Mouse (Mus musculus) neural tube, embryonic 15.5 days (tissue): Measurements from ENCODE around the gene Cdipt. TPM values are rescaled to one million over a fixed set of nuclear protein-coding genes. Genes with fewer than 3 reads are reported as not detected.
A peak's percentile ranks its signal among the peaks of the same experiment; 100 is the strongest.

Experiments
- ATAC-seq: fragments of 200-750 bp; cut with Nextera tagmentation; 2 replicates; pipeline ENCODE4 v1.8.0; 2017; ENCODE audit warnings: mild to moderate bottlenecking, moderate TSS enrichment, moderate library complexity; ENCODE audit not compliant: low FRiP score
- H3K27ac ChIP-seq: fragments of 300-500 bp; sonication (generic); replicated peaks from 2 replicates; pipeline ENCODE4 v1.5.1; 2015; ENCODE audit warnings: mild to moderate bottlenecking, inconsistent platforms
- H3K27me3 ChIP-seq: fragments of 300-500 bp; sonication (generic); replicated peaks from 2 replicates; pipeline ENCODE4 v1.6.1; 2015; ENCODE audit warnings: inconsistent platforms
- H3K36me3 ChIP-seq: fragments of 300-500 bp; sonication (generic); 2 replicates; pipeline ENCODE4 v1.6.1; 2015; ENCODE audit warnings: inconsistent platforms
- H3K4me1 ChIP-seq: fragments of 300-500 bp; sonication (generic); 2 replicates; pipeline ENCODE4 v1.6.1; 2015; ENCODE audit warnings: inconsistent platforms
- H3K4me2 ChIP-seq: fragments of 300-500 bp; sonication (generic); 2 replicates; pipeline ENCODE4 v1.6.1; 2015; ENCODE audit warnings: inconsistent platforms, mild to moderate bottlenecking, moderate library complexity
- H3K4me3 ChIP-seq: fragments of 300-500 bp; sonication (generic); replicated peaks from 2 replicates; pipeline ENCODE4 v1.5.1; 2015; ENCODE audit warnings: mild to moderate bottlenecking, inconsistent platforms
- H3K9ac ChIP-seq: fragments of 300-500 bp; sonication (generic); replicated peaks from 2 replicates; pipeline ENCODE4 v1.6.1; 2015; ENCODE audit warnings: mild to moderate bottlenecking, inconsistent platforms
- H3K9me3 ChIP-seq: fragments of 300-500 bp; sonication (generic); replicated peaks from 2 replicates; pipeline ENCODE4 v1.6.1; 2016; ENCODE audit warnings: inconsistent platforms
- WGBS: fragments of 180-500 bp; shearing (Covaris S2); methylation state at CpG from one replicate; pipeline ENCODE4 v1.1.7; 2015; ENCODE audit warnings: mixed read lengths; 5-methylcytosine and 5-hydroxymethylcytosine counted together
- polyA plus RNA-seq: library from polyadenylated mRNA; unstranded; fragments of >200 nt; fragmentation: Nextera tagmentation; extraction: Ambion mirVana; gene quantifications from 2 replicates; pipeline ENCODE4 v1.2.1, GENCODE M21; 2015

Cdipt gene
- polyA plus RNA-seq, 1 experiment from 2014 or later: 145 TPM

GRCm38 (mm10) chr7:127027885-127028284, 52.2 kb downstream of the Cdipt start:
- H3K9me3 ChIP-seq: no peaks in the 10 kb centered on the region
- no peaks in the 10 kb centered on the region for H3K27me3 ChIP-seq
- peak overlapping the region; percentile 90 for H3K4me2 ChIP-seq
- ATAC-seq: no peak; the same call in none of the 2 replicates
- H3K4me1 ChIP-seq: peaks cover 40% of the 10 kb centered on the region
- peak overlapping the region; percentile 60 for H3K9ac ChIP-seq
- WGBS: 54% methylated on average over 8 of the region's 8 CpGs
- H3K4me3 ChIP-seq: peak overlapping the region; percentile 65
- H3K36me3 ChIP-seq: peaks cover 12% of the 10 kb centered on the region
- peak overlapping the region; percentile 100 for H3K27ac ChIP-seq

Other genes with a start within 250 kb of the Cdipt start
- gene Mapk3, start 216.3 kb upstream of the Cdipt start, polyA plus RNA-seq: 104 and 105 TPM in 2 replicates
- gene Gdpd3, start 209.6 kb upstream of the Cdipt start, polyA plus RNA-seq: 1.0 and 1.5 TPM in 2 replicates
- gene Ypel3, start 199.0 kb upstream of the Cdipt start, polyA plus RNA-seq: 187 and 207 TPM in 2 replicates
- 0.34 and 0.35 TPM in 2 replicates for gene Tbx6, start 194.4 kb upstream of the Cdipt start, polyA plus RNA-seq
- gene Ppp4c, start 183.4 kb upstream of the Cdipt start, polyA plus RNA-seq: 154 and 188 TPM in 2 replicates
- gene Fam57b, start 178.2 kb upstream of the Cdipt start, polyA plus RNA-seq: 48.2 and 54.4 TPM in 2 replicates
- gene 4930451I11Rik, start 144.3 kb upstream of the Cdipt start, polyA plus RNA-seq: not detected in 2 replicates
- gene Doc2a, start 128.5 kb upstream of the Cdipt start, polyA plus RNA-seq: 36.2 and 39.3 TPM in 2 replicates
- gene Hirip3, start 113.9 kb upstream of the Cdipt start, polyA plus RNA-seq: 20.3 and 28.6 TPM in 2 replicates
- gene Ino80e, start 113.5 kb upstream of the Cdipt start, polyA plus RNA-seq: 89.4 and 90.5 TPM in 2 replicates
- 52.4 and 55.2 TPM in 2 replicates for gene Taok2, start 91.2 kb upstream of the Cdipt start, polyA plus RNA-seq
- gene Tmem219, start 53.0 kb upstream of the Cdipt start, polyA plus RNA-seq: 30.9 and 31.1 TPM in 2 replicates
- gene Kctd13, start 47.0 kb upstream of the Cdipt start, polyA plus RNA-seq: 102 and 121 TPM in 2 replicates
- gene Asphd1, start 26.3 kb upstream of the Cdipt start, polyA plus RNA-seq: 8.9 and 11.7 TPM in 2 replicates
- gene Sez6l2, start 25.4 kb upstream of the Cdipt start, polyA plus RNA-seq: 51.6 and 56.9 TPM in 2 replicates
- 0.82 and 1.0 TPM in 2 replicates for gene Cdiptos, start 184 bp downstream of the Cdipt start, polyA plus RNA-seq
- 5.2 and 11.6 TPM in 2 replicates for gene Mvp, start 38.7 kb downstream of the Cdipt start, polyA plus RNA-seq
- gene Pagr1b, start 40.6 kb downstream of the Cdipt start, polyA plus RNA-seq: 0.79 and 1.2 TPM in 2 replicates
- gene Pagr1a, start 41.4 kb downstream of the Cdipt start, polyA plus RNA-seq: 52.5 and 80.1 TPM in 2 replicates
- 18.8 and 54.5 TPM in 2 replicates for gene Gm42742, start 45.2 kb downstream of the Cdipt start, polyA plus RNA-seq
- gene Prrt2, start 45.3 kb downstream of the Cdipt start, polyA plus RNA-seq: 69.9 and 72.5 TPM in 2 replicates
- 78.1 and 82.6 TPM in 2 replicates for gene Maz, start 51.1 kb downstream of the Cdipt start, polyA plus RNA-seq
- 20.0 and 40.9 TPM in 2 replicates for gene Kif22, start 66.6 kb downstream of the Cdipt start, polyA plus RNA-seq
- not detected in 2 replicates for gene Zg16, start 111.4 kb downstream of the Cdipt start, polyA plus RNA-seq
- gene AI467606, start 115.4 kb downstream of the Cdipt start, polyA plus RNA-seq: 2.4 and 8.6 TPM in 2 replicates
- gene Qprt, start 146.3 kb downstream of the Cdipt start, polyA plus RNA-seq: 0.75 and 1.1 TPM in 2 replicates
- gene Spn, start 161.9 kb downstream of the Cdipt start, polyA plus RNA-seq: 0.08 and 2.8 TPM in 2 replicates
- 64.2 and 65.8 TPM in 2 replicates for gene Cd2bp2, start 220.1 kb downstream of the Cdipt start, polyA plus RNA-seq
- gene Tbc1d10b, start 232.6 kb downstream of the Cdipt start, polyA plus RNA-seq: 30.0 and 35.6 TPM in 2 replicates
- gene Mylpf, start 233.0 kb downstream of the Cdipt start, polyA plus RNA-seq: 42.1 and 72.2 TPM in 2 replicates